Mouse (Mus musculus): ENCODE results near the gene Trim46. TPM values are rescaled to one million over a fixed set of nuclear protein-coding genes. Genes with fewer than 3 reads are reported as not detected.
A peak's percentile ranks its signal among the peaks of the same experiment; 100 is the strongest.

The Trim46 gene
- polyA plus RNA-seq, 1 experiment = 12.1 TPM

DNA sequence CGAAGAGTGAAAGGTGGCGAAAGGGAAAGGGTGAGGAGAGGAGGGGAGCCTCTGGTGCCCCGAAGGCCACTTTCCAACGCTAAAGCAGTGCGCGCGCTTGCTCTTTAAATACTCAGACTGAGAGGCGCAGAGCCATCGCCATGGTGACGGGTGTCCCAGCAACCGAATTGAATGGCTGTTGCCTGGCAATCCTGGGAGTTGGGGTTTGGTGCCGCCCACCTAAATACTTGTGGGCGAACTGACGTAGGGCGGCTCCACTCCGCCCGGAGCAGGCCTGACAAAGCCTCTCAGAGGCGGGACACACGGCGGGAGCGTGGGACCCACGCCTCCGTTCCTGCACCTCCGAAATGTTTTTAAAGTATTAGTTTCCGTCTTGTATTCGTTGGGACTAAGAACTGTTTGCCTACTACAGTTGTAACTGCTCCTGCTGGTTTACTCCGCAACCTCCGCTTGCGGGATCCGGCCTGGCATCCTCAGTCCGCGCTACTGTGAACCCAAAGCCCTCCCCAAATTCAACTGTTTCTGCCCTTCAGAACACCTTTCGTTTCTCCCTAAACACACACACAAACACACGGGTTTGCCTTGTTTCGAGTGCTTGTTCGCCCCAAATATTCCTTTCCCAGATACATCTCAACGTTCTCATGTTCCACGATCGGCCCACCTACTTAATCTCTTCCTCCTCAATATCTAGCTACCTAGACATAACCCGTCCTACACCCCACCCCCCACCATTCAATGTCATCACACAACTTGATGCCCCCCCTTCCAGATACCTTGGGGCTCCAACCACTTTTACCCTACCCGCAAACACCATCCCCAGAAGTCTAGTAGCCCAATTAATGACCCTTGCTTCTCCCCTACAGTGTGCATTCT is 18.6 kb downstream of the Trim46 start:
- no peaks in the 10 kb centered on the region for H3K27me3 ChIP-seq (ENCODE audit: control insufficient read depth, insufficient read depth, low read length)

DNA sequence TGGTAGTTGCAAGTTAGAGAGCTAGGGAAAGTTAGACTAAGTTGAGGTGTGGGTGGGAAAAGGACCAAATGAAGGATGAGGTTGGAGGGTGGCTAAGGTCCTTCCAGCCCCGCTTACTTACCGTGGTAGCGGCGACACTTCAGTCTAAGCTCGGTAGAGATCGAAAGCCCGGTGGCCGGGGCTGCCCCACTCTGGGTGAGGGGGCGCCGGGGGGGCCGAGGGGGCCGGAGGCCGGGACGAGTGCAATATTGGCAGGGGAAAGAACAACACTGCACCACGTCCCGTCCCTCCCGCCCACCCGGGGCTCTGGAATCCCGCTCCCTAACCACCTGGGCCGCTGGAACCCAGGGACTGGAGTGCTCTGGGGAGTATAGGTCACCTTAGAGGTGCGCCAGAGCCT is 19.2 kb downstream of the Trim46 start, which contains the start of gene Mtx1:
Mtx1 (minus strand) TSS at position 189 of the 400 bp plus-strand sequence.
- H3K27ac ChIP-seq (ENCODE audit: control insufficient read depth, insufficient read depth, low read length) = no peak within 1 kb of the TSS
- H3K27me3 ChIP-seq (ENCODE audit: control insufficient read depth, insufficient read depth, low read length) = no peaks in the 10 kb centered on the region
- no peak for DNase-seq
- H3K4me1 ChIP-seq (replicated peaks; ENCODE audit: control insufficient read depth, insufficient read depth, low read length) = peaks cover 16% of the 10 kb centered on the region
- H3K4me3 ChIP-seq (ENCODE audit: control insufficient read depth, insufficient read depth, low read length) = peak within 1 kb of the TSS; percentile 24
- 20% methylated on average over 21 of the region's 21 CpGs for WGBS
- TF ChIP-seq CTCF (IDR thresholded peaks at IDR 0.05; ENCODE audit: borderline replicate concordance, control insufficient read depth, extremely low read depth, insufficient read depth, low read length, poor library complexity) (no peak), POLR2A (IDR thresholded peaks at IDR 0.05; ENCODE audit: control insufficient read depth, extremely low read depth, insufficient read depth, low read length, poor library complexity) (no peak)
- no peaks in the 10 kb centered on the region for H3K36me3 ChIP-seq (ENCODE audit: control insufficient read depth, insufficient read depth, low read length)

More for the DNA sequence above, 18.6 kb downstream of the Trim46 start:
- WGBS = 2% methylated on average over 41 of the region's 41 CpGs
- H3K4me3 ChIP-seq (ENCODE audit: control insufficient read depth, insufficient read depth, low read length) = peak overlapping the region; percentile 24
- TF ChIP-seq CTCF (IDR thresholded peaks at IDR 0.05; ENCODE audit: borderline replicate concordance, control insufficient read depth, extremely low read depth, insufficient read depth, low read length, poor library complexity) = 0 out of 2 replicates have a peak, but pooled peaks have one; percentile 14
- TF ChIP-seq POLR2A (IDR thresholded peaks at IDR 0.05; ENCODE audit: control insufficient read depth, extremely low read depth, insufficient read depth, low read length, poor library complexity) = 0 out of 2 replicates have a peak, but pooled peaks have one; percentile 24
- H3K27ac ChIP-seq (ENCODE audit: control insufficient read depth, insufficient read depth, low read length) = no peak overlapping the region
- DNase-seq = peak; percentile 51
- H3K4me1 ChIP-seq (replicated peaks; ENCODE audit: control insufficient read depth, insufficient read depth, low read length) = peaks cover 16% of the 10 kb centered on the region
- no peaks in the 10 kb centered on the region for H3K36me3 ChIP-seq (ENCODE audit: control insufficient read depth, insufficient read depth, low read length)

DNA sequence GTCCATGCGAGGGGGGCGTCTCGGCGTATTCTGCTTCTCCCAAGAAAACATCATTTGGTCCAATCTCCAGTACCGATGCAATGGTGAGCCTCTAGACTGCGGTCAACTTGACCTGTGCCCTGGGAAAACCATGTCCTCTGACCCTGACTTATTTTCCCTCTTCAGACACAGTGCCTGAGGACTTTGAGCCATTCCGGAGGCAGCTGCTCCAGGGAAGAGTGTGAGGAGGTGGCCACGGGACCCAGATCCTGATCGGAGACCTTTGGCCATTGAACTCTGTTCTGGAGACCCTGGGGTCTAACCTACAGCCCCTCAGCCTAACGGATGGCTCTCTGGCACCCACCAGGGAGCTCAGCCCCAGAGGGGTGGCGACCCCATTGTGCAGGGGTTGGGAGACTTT is 19.7 kb downstream of the Trim46 start:
- TF ChIP-seq CTCF (IDR thresholded peaks at IDR 0.05; ENCODE audit: borderline replicate concordance, control insufficient read depth, extremely low read depth, insufficient read depth, low read length, poor library complexity) = no peak
- no peak for TF ChIP-seq POLR2A (IDR thresholded peaks at IDR 0.05; ENCODE audit: control insufficient read depth, extremely low read depth, insufficient read depth, low read length, poor library complexity)
- no peak for DNase-seq
- Histone ChIP-seq H3K4me1 (replicated peaks; ENCODE audit: control insufficient read depth, insufficient read depth, low read length) (peaks cover 16% of the 10 kb centered on the region), H3K4me3 (ENCODE audit: control insufficient read depth, insufficient read depth, low read length) (no peak overlapping the region), H3K27ac (ENCODE audit: control insufficient read depth, insufficient read depth, low read length) (no peak overlapping the region), H3K36me3 (ENCODE audit: control insufficient read depth, insufficient read depth, low read length) (no peaks in the 10 kb centered on the region), H3K27me3 (ENCODE audit: control insufficient read depth, insufficient read depth, low read length) (no peaks in the 10 kb centered on the region)
- WGBS = 95% methylated on average over 11 of the region's 11 CpGs

DNA sequence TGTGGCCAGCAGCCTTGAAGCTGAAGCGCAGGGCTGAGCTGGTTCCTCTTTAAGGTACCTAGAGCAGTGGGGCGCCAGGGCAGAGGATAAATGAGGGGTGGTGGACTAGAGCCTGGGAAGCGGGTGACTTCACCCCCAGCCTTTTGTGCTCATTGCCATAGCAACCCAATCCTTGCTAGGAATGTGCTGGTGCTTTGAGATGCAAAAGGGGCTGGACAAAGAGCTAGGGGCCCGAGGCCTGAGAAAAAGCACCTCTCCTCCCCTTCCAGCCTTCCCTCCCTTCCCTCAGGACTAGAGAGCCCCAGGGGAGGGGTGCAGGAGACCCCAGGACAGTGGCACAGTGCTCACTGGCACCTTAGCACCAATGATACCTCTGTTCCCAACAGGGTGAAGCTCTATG is 20.2 kb downstream of the Trim46 start:
- Histone ChIP-seq H3K4me3 (ENCODE audit: control insufficient read depth, insufficient read depth, low read length) (no peak overlapping the region), H3K4me1 (replicated peaks; ENCODE audit: control insufficient read depth, insufficient read depth, low read length) (peaks cover 16% of the 10 kb centered on the region), H3K36me3 (ENCODE audit: control insufficient read depth, insufficient read depth, low read length) (no peaks in the 10 kb centered on the region), H3K27me3 (ENCODE audit: control insufficient read depth, insufficient read depth, low read length) (no peaks in the 10 kb centered on the region), H3K27ac (ENCODE audit: control insufficient read depth, insufficient read depth, low read length) (no peak overlapping the region)
- DNase-seq = no peak
- TF ChIP-seq CTCF (IDR thresholded peaks at IDR 0.05; ENCODE audit: borderline replicate concordance, control insufficient read depth, extremely low read depth, insufficient read depth, low read length, poor library complexity) (no peak), POLR2A (IDR thresholded peaks at IDR 0.05; ENCODE audit: control insufficient read depth, extremely low read depth, insufficient read depth, low read length, poor library complexity) (no peak)
- WGBS = 71% methylated on average over 4 of the region's 4 CpGs

DNA sequence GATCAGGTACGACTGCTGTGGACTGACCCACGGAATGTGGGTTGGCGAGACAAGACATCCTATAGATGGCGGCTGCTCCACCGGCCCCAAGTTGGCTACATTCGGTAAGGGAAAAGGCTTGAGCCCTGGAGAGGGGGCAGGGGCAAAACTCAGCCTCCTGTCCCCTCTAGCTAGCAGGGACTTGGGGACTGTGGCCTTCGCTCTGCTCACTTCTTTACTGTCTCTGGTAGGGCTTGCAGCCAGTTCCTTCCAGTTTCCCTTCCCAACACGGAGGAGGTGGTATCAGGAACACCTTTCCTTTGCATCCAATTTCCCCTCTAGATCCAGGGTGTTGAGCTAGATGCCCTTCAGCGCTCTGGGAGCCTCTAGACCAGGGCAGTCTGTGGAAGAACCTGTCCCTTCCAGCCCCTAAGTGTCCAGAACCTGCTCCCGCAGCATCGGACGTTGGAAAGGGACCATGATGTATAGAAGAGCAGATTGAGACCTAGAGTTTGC is 20.7 kb downstream of the Trim46 start:
- WGBS = 91% methylated on average over 12 of the region's 12 CpGs
- Histone ChIP-seq H3K4me1 (replicated peaks; ENCODE audit: control insufficient read depth, insufficient read depth, low read length) (peaks cover 16% of the 10 kb centered on the region), H3K36me3 (ENCODE audit: control insufficient read depth, insufficient read depth, low read length) (no peaks in the 10 kb centered on the region), H3K27me3 (ENCODE audit: control insufficient read depth, insufficient read depth, low read length) (no peaks in the 10 kb centered on the region), H3K27ac (ENCODE audit: control insufficient read depth, insufficient read depth, low read length) (no peak overlapping the region), H3K4me3 (ENCODE audit: control insufficient read depth, insufficient read depth, low read length) (no peak overlapping the region)
- DNase-seq = no peak
- TF ChIP-seq POLR2A (IDR thresholded peaks at IDR 0.05; ENCODE audit: control insufficient read depth, extremely low read depth, insufficient read depth, low read length, poor library complexity) = no peak
- TF ChIP-seq CTCF (IDR thresholded peaks at IDR 0.05; ENCODE audit: borderline replicate concordance, control insufficient read depth, extremely low read depth, insufficient read depth, low read length, poor library complexity) = no peak

DNA sequence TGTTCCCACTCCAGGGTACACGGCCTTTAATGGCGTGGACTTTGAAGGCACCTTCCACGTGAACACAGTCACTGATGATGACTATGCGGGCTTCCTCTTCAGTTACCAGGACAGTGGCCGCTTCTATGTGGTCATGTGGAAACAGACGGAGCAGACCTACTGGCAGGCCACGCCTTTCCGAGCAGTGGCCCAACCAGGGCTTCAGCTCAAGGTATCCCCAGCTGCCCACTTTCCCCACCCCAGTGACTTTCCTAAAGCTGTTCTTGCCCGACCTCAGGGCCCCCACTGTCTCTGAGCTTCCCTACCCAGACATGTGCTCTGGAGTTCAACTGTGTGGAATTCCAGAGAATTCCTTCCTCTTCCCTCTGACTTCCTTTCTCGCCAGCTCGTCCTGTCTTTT is 21.3 kb downstream of the Trim46 start:
- Histone ChIP-seq H3K4me1 (replicated peaks; ENCODE audit: control insufficient read depth, insufficient read depth, low read length) (peaks cover 16% of the 10 kb centered on the region), H3K27me3 (ENCODE audit: control insufficient read depth, insufficient read depth, low read length) (no peaks in the 10 kb centered on the region)
- 88% methylated on average over 11 of the region's 11 CpGs for WGBS

More for the DNA sequence above, 21.3 kb downstream of the Trim46 start:
- no peak for DNase-seq
- H3K4me3 ChIP-seq (ENCODE audit: control insufficient read depth, insufficient read depth, low read length) = no peak overlapping the region
- TF ChIP-seq CTCF (IDR thresholded peaks at IDR 0.05; ENCODE audit: borderline replicate concordance, control insufficient read depth, extremely low read depth, insufficient read depth, low read length, poor library complexity) (no peak), POLR2A (IDR thresholded peaks at IDR 0.05; ENCODE audit: control insufficient read depth, extremely low read depth, insufficient read depth, low read length, poor library complexity) (no peak)
- no peak overlapping the region for H3K27ac ChIP-seq (ENCODE audit: control insufficient read depth, insufficient read depth, low read length)
- no peaks in the 10 kb centered on the region for H3K36me3 ChIP-seq (ENCODE audit: control insufficient read depth, insufficient read depth, low read length)
